Mouse (Mus musculus) forebrain, embryonic 16.5 days (tissue): Measurements from ENCODE around the gene Dlx6. TPM values are rescaled to one million over a fixed set of nuclear protein-coding genes. Genes with fewer than 3 reads are reported as not detected.

Experiments
- ATAC-seq: fragments of 200-750 bp; cut with Nextera tagmentation; 2 replicates; pipeline ENCODE4 v1.8.0; 2017; ENCODE audit warnings: mild to moderate bottlenecking, moderate library complexity
- H3K27ac ChIP-seq: fragments of 300-500 bp; sonication (generic); 2 replicates; pipeline ENCODE4 v1.5.1; 2014; ENCODE audit warnings: low read length, control low read depth
- H3K27me3 ChIP-seq: fragments of 300-500 bp; sonication (generic); replicated peaks from 2 replicates; pipeline ENCODE4 v1.6.1; 2014; ENCODE audit warnings: low read length; ENCODE audit not compliant: control insufficient read depth, insufficient read depth
- H3K36me3 ChIP-seq: fragments of 300-500 bp; sonication (generic); 2 replicates; pipeline ENCODE4 v1.6.1; 2014; ENCODE audit not compliant: control insufficient read depth, insufficient read depth
- H3K4me1 ChIP-seq: fragments of 300-500 bp; sonication (generic); replicated peaks from 2 replicates; pipeline ENCODE4 v1.6.1; 2014; ENCODE audit warnings: low read length; ENCODE audit not compliant: control insufficient read depth, insufficient read depth
- H3K4me2 ChIP-seq: fragments of 300-500 bp; sonication (generic); 2 replicates; pipeline ENCODE4 v1.6.1; 2014; ENCODE audit warnings: mild to moderate bottlenecking, low read length, control low read depth
- H3K4me3 ChIP-seq: fragments of 300-500 bp; sonication (generic); replicated peaks from 2 replicates; pipeline ENCODE4 v1.5.1; 2014; ENCODE audit warnings: mild to moderate bottlenecking, low read length, control low read depth
- H3K9ac ChIP-seq: fragments of 300-500 bp; sonication (generic); replicated peaks from 2 replicates; pipeline ENCODE4 v1.6.1; 2014; ENCODE audit warnings: low read depth, low read length, control low read depth
- H3K9me3 ChIP-seq: fragments of 300-500 bp; sonication (generic); 2 replicates; pipeline ENCODE4 v1.6.1; 2016; ENCODE audit warnings: low read length; ENCODE audit not compliant: control insufficient read depth
- WGBS: fragments of 180-500 bp; shearing (Covaris S2); extraction: QIAGEN DNeasy Blood & Tissue Kit; methylation state at CpG from one replicate; pipeline ENCODE4 v1.1.7; 2014; 5-methylcytosine and 5-hydroxymethylcytosine counted together
- polyA plus RNA-seq: library from polyadenylated mRNA; unstranded; fragments of >200 nt; fragmentation: Nextera tagmentation; extraction: Ambion mirVana; gene quantifications from 2 replicates; pipeline ENCODE4 v1.2.1, GENCODE M21; 2015

The Dlx6 gene
- polyA plus RNA-seq, 1 experiment from 2014 or later, result 12.6 TPM

GRCm38 (mm10) chr6:6878841-6879291 lies 15.7 kb downstream of the Dlx6 start:
- no peaks in the 10 kb centered on the region for H3K36me3 ChIP-seq
- peaks cover 34% of the 10 kb centered on the region for H3K27me3 ChIP-seq
- H3K9me3 ChIP-seq, result no peaks in the 10 kb centered on the region
- peak overlapping the region; percentile 48 for H3K4me2 ChIP-seq
- H3K27ac ChIP-seq, result peak overlapping the region; percentile 65
- H3K4me3 ChIP-seq, result peak overlapping the region; percentile 74
- H3K4me1 ChIP-seq, result peaks cover 24% of the 10 kb centered on the region
- H3K9ac ChIP-seq, result peak overlapping the region; percentile 88
- ATAC-seq, result no peak
- 1% methylated on average over 14 of the region's 14 CpGs for WGBS

- Histone ChIP-seq H3K9ac (peak overlapping the region; percentile 88), H3K9me3 (no peaks in the 10 kb centered on the region), H3K27me3 (peaks cover 34% of the 10 kb centered on the region), H3K27ac (peak overlapping the region; percentile 65), H3K4me3 (peak overlapping the region; percentile 74), H3K4me2 (peak overlapping the region; percentile 48), H3K4me1 (peaks cover 26% of the 10 kb centered on the region), H3K36me3 (no peaks in the 10 kb centered on the region)
- WGBS, result 3% methylated on average over 44 of the region's 44 CpGs
- ATAC-seq, result no peak
These were observed 16.5 kb downstream of the Dlx6 start for GRCm38 (mm10) chr6:6879371-6880325.

- WGBS, result 1% methylated on average over 24 of the region's 24 CpGs
- Histone ChIP-seq H3K4me3 (peak overlapping the region; percentile 74), H3K27me3 (peaks cover 30% of the 10 kb centered on the region), H3K36me3 (no peaks in the 10 kb centered on the region), H3K4me2 (peak overlapping the region; percentile 79), H3K4me1 (peaks cover 27% of the 10 kb centered on the region), H3K27ac (peak overlapping the region; percentile 94), H3K9me3 (no peaks in the 10 kb centered on the region), H3K9ac (peak overlapping the region; percentile 88)
- no peak for ATAC-seq
These were observed 17.4 kb downstream of the Dlx6 start for GRCm38 (mm10) chr6:6880361-6881114.

- ATAC-seq, result no peak
- under 1% methylated on average over 30 of the region's 30 CpGs for WGBS
These were observed 18.0 kb downstream of the Dlx6 start for GRCm38 (mm10) chr6:6881115-6881637.

DNA sequence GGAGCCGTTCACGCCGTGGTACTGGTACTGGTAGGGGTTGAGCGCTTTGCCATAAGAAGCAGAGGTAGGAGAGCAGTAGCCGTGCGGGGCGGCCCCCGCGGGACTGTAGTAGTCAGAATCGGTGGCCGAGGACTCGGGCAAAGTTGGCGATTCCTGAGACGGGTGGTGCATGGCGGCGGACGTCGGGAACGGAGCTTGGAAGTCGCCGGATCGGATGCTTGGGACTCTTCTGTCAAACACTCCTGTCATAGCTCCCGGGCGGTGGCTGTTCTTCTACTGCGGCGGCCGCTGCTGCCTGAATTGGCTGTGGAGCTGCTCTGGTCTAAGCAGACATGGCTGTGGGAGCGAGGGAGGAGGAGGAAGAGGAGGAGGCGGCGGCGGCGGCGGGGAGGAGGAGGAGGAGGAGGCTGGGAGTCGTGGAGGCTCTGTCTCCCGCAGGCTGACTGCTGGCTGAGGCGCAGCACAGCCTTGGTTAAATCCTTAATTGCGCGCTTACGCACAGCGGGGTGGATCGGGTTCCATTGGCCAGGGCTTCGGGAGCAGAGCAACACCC lies 18.6 kb downstream of the Dlx6 start, which contains the start of gene Dlx5:
Gene Dlx5, minus strand, starts transcription at position 448 of the 553 bp plus-strand sequence.
- peak; percentile 92 for ATAC-seq
- H3K9ac ChIP-seq, result peak within 1 kb of the TSS; percentile 88
- no peaks in the 10 kb centered on the region for H3K36me3 ChIP-seq
- H3K27ac ChIP-seq, result peak within 1 kb of the TSS; percentile 94
- 0% methylated on average over 40 of the region's 42 CpGs for WGBS
- peaks cover 21% of the 10 kb centered on the region for H3K4me1 ChIP-seq
- peak within 1 kb of the TSS; percentile 74 for H3K4me3 ChIP-seq
- H3K9me3 ChIP-seq, result no peaks in the 10 kb centered on the region
- H3K27me3 ChIP-seq, result peaks cover 20% of the 10 kb centered on the region
- peak within 1 kb of the TSS; percentile 79 for H3K4me2 ChIP-seq

More at GRCm38 (mm10) chr6:6881115-6881637, 18.0 kb downstream of the Dlx6 start:
- Histone ChIP-seq H3K4me1 (peaks cover 23% of the 10 kb centered on the region), H3K9ac (peak overlapping the region; percentile 88), H3K27ac (peak overlapping the region; percentile 94), H3K27me3 (peaks cover 23% of the 10 kb centered on the region), H3K4me3 (peak overlapping the region; percentile 74), H3K9me3 (no peaks in the 10 kb centered on the region), H3K36me3 (no peaks in the 10 kb centered on the region), H3K4me2 (peak overlapping the region; percentile 79)

- peak overlapping the region; percentile 79 for H3K4me2 ChIP-seq
- peaks cover 17% of the 10 kb centered on the region for H3K27me3 ChIP-seq
- no peaks in the 10 kb centered on the region for H3K9me3 ChIP-seq
- ATAC-seq, result peak; percentile 39
- peak overlapping the region; percentile 94 for H3K27ac ChIP-seq
- 9% methylated on average over 10 of the region's 11 CpGs for WGBS
- H3K4me1 ChIP-seq, result peaks cover 21% of the 10 kb centered on the region
- H3K9ac ChIP-seq, result peak overlapping the region; percentile 4; the same call in 1 of the 2 replicates
- peak overlapping the region; percentile 74 for H3K4me3 ChIP-seq
- no peaks in the 10 kb centered on the region for H3K36me3 ChIP-seq
These were observed 19.2 kb downstream of the Dlx6 start for GRCm38 (mm10) chr6:6882266-6882797.

- H3K4me2 ChIP-seq, result no peak overlapping the region
- WGBS, result 2% methylated on average over 12 of the region's 12 CpGs
These were observed 21.8 kb downstream of the Dlx6 start for GRCm38 (mm10) chr6:6884897-6885296.

DNA sequence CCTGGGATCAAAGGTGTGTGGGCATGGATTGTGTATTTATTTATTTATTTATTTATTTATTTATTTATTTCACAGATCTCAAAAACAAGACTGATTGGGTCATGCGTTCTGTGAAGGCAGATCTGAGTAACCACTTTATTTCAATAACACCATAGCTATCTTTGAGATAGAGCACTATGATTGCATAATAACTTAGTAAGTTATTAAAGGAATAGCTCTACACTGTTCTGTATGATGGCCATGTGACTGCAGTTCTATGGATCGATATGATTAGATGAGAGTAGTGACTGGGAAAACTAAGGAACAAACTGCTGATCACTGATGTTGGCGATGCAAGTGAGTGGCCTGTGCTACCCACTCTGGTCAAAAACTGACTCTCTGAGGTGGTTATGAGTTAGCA lies 23.1 kb downstream of the Dlx6 start:
- H3K4me2 ChIP-seq, result no peak overlapping the region
- no peak overlapping the region for H3K27ac ChIP-seq
- peaks cover 14% of the 10 kb centered on the region for H3K4me1 ChIP-seq
- no peak overlapping the region for H3K9ac ChIP-seq
- H3K9me3 ChIP-seq, result no peaks in the 10 kb centered on the region
- H3K4me3 ChIP-seq, result no peak overlapping the region
- H3K36me3 ChIP-seq, result no peaks in the 10 kb centered on the region
- peaks cover 7% of the 10 kb centered on the region; the same call in 1 of the 2 replicates for H3K27me3 ChIP-seq
- WGBS, result 89% methylated on average over 3 of the region's 3 CpGs
- ATAC-seq, result no peak

More at GRCm38 (mm10) chr6:6884897-6885296, 21.8 kb downstream of the Dlx6 start:
- Histone ChIP-seq H3K27ac (no peak overlapping the region), H3K4me3 (no peak overlapping the region), H3K27me3 (peaks cover 8% of the 10 kb centered on the region; the same call in 1 of the 2 replicates), H3K9me3 (no peaks in the 10 kb centered on the region), H3K9ac (no peak overlapping the region), H3K4me1 (peaks cover 18% of the 10 kb centered on the region), H3K36me3 (no peaks in the 10 kb centered on the region)
- peak; percentile 22; the same call in 1 of the 2 replicates for ATAC-seq
